27 mouse cellular contexts compared by ENCODE assay signal in genomic region chr3:56034596-56034995, GRCm38 (mm10).
"Had no signal": no experiment of that assay in that cellular context is flagged by ENCODE, and none has a peak within 500 bp of the region (broad histone marks: within the 10 kb centered on the region; RNA-seq: fewer than 3 reads in every experiment).

No protein-coding gene starts in this region.

- H3K9ac ChIP-seq: heart, embryonic 12.5 days; hindbrain, embryonic 12.5 days; hindbrain, embryonic 14.5 days; intestine, embryonic 15.5 days; limb, embryonic 12.5 days; liver, embryonic 13.5 days had no signal

- ATAC-seq: hindbrain, embryonic 16.5 days; inflammation-experienced regulatory T-cells, adult 6 months; intestine, embryonic 15.5 days; intestine, postnatal 0 days had no signal

- H3K27me3 ChIP-seq: heart, embryonic 12.5 days; hindbrain, embryonic 12.5 days; intestine, embryonic 15.5 days; limb, embryonic 12.5 days; liver, embryonic 13.5 days had no signal

- H3K9me3 ChIP-seq: heart, embryonic 10.5 days; heart, embryonic 12.5 days; hindbrain, embryonic 10.5 days; hindbrain, embryonic 12.5 days; intestine, embryonic 15.5 days; limb, embryonic 10.5 days; limb, embryonic 12.5 days; liver, embryonic 13.5 days had no signal

- H3K27ac ChIP-seq: gastrocnemius, adult 2 months; heart, embryonic 10.5 days; hindbrain, embryonic 10.5 days; hindbrain, embryonic 12.5 days; hindbrain, embryonic 14.5 days; intestine, embryonic 15.5 days; layer of hippocampus, adult 2 months; left cerebral cortex, adult 2 months; limb, embryonic 10.5 days; limb, embryonic 12.5 days; liver, embryonic 13.5 days had no signal

- H3K4me1 ChIP-seq: heart, embryonic 10.5 days; heart, embryonic 12.5 days; hindbrain, embryonic 10.5 days; hindbrain, embryonic 12.5 days; intestine, embryonic 15.5 days; limb, embryonic 10.5 days; limb, embryonic 12.5 days had no signal

- H3K4me2 ChIP-seq: heart, embryonic 12.5 days; hindbrain, embryonic 12.5 days; hindbrain, embryonic 14.5 days; intestine, embryonic 15.5 days; limb, embryonic 12.5 days; liver, embryonic 11.5 days; liver, embryonic 13.5 days had no signal

- H3K36me3 ChIP-seq: hindbrain, embryonic 12.5 days; intestine, embryonic 15.5 days; liver, embryonic 13.5 days had no signal

- DNase-seq: gastrocnemius, adult 2 months; gastrocnemius, postnatal 10 days; gastrocnemius, postnatal 25 days; heart, adult 18-20 months; heart, postnatal 10 days; heart, postnatal 4 days; kidney, adult 18-20 months; kidney, adult 8-10 months; kidney, postnatal 10 days; kidney, postnatal 25 days; kidney, postnatal 4 days; liver; liver, embryonic 13.5 days had no signal

- H3K4me3 ChIP-seq: gastrocnemius, adult 2 months; heart, embryonic 10.5 days; heart, embryonic 12.5 days; hindbrain, embryonic 10.5 days; hindbrain, embryonic 12.5 days; intestine, embryonic 15.5 days; layer of hippocampus, adult 2 months; left cerebral cortex, adult 2 months; limb, embryonic 10.5 days; limb, embryonic 12.5 days; liver, embryonic 13.5 days had no signal
